Mouse (Mus musculus) midbrain, embryonic 15.5 days (tissue): ENCODE measurements around the gene Lama1. TPM values are rescaled to one million over a fixed set of nuclear protein-coding genes. Genes with fewer than 3 reads are reported as not detected.

Experiments
- ATAC-seq: fragments of 200-750 bp; cut with Nextera tagmentation; replicated peaks from 2 replicates; pipeline ENCODE4 v1.8.0; 2017; ENCODE audit warnings: moderate TSS enrichment
- H3K27ac ChIP-seq: fragments of 300-500 bp; sonication (generic); 2 replicates; pipeline ENCODE4 v1.5.1; 2015; ENCODE audit warnings: mild to moderate bottlenecking, inconsistent platforms
- H3K27me3 ChIP-seq: fragments of 300-500 bp; sonication (generic); replicated peaks from 2 replicates; pipeline ENCODE4 v1.6.1; 2015; ENCODE audit warnings: inconsistent platforms
- H3K36me3 ChIP-seq: fragments of 300-500 bp; sonication (generic); replicated peaks from 2 replicates; pipeline ENCODE4 v1.6.1; 2015; ENCODE audit warnings: inconsistent platforms
- H3K4me1 ChIP-seq: fragments of 300-500 bp; sonication (generic); 2 replicates; pipeline ENCODE4 v1.6.1; 2015; ENCODE audit warnings: inconsistent platforms
- H3K4me2 ChIP-seq: fragments of 300-500 bp; sonication (generic); 2 replicates; pipeline ENCODE4 v1.6.1; 2015; ENCODE audit warnings: inconsistent platforms, mild to moderate bottlenecking, moderate library complexity
- H3K4me3 ChIP-seq: fragments of 300-500 bp; sonication (generic); 2 replicates; pipeline ENCODE4 v1.5.1; 2015; ENCODE audit warnings: mild to moderate bottlenecking, inconsistent platforms
- H3K9ac ChIP-seq: fragments of 300-500 bp; sonication (generic); 2 replicates; pipeline ENCODE4 v1.6.1; 2015; ENCODE audit warnings: mild to moderate bottlenecking, inconsistent platforms
- H3K9me3 ChIP-seq: fragments of 300-500 bp; sonication (generic); 2 replicates; pipeline ENCODE4 v1.6.1; 2016; ENCODE audit warnings: inconsistent platforms
- WGBS: fragments of 180-500 bp; shearing (Covaris S2); methylation state at CpG from one replicate; pipeline ENCODE4 v1.1.7; 2015; ENCODE audit warnings: mixed read lengths; 5-methylcytosine and 5-hydroxymethylcytosine counted together
- polyA plus RNA-seq: library from polyadenylated mRNA; unstranded; fragments of >200 nt; fragmentation: Nextera tagmentation; extraction: Ambion mirVana; gene quantifications from 2 replicates; pipeline ENCODE4 v1.2.1, GENCODE M21; 2015

Gene Lama1
- 6.5 and 8.6 TPM in 2 replicates for polyA plus RNA-seq

DNA sequence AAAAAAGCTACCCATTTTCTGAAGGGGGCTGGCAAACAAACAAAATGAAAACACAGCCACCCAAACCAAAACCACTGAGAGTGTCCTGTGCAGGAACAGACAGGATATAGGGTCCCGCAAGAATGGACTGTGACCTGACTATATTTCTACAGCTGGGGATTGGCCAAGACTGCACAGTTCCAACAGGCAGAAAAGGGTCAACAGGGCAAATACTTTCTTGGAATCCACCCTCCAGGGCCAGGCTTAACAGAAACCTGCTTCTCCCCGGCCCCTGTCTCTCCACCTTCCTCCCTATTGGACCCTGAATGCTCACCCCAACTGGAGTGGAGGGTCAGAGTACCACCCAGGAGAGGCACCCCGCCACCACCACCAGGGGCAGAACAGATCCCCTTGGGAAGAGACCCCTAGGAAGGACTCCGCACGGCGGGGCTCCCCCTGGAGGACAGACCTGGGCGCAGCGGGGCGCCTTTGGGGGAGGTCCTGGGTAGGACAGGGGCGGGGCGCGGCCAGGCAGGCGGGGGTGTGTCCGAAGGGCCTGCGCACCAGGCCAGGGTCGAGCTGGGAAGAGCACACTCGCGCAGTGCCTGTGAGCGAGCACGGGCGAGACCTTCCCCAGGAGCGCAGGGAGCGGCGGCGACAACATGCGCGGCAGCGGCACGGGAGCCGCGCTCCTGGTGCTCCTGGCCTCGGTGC, at the start of gene Lama1:
Gene Lama1 (plus strand): TSS at position 566 of the 693 bp plus-strand sequence.
- ATAC-seq, result peak; percentile 90
- 3% methylated on average over 32 of the region's 32 CpGs for WGBS
- H3K27ac ChIP-seq, result peak within 1 kb of the TSS; percentile 43; the same call in 1 of the 2 replicates
- H3K36me3 ChIP-seq, result no peaks in the 10 kb centered on the region
- peak within 1 kb of the TSS; percentile 99 for H3K4me2 ChIP-seq
- no peaks in the 10 kb centered on the region for H3K9me3 ChIP-seq
- H3K9ac ChIP-seq, result peak within 1 kb of the TSS; percentile 62
- H3K27me3 ChIP-seq, result 0 out of 2 replicates have a peak, but pooled peaks cover 4% of the 10 kb centered on the region
- peak within 1 kb of the TSS; percentile 61 for H3K4me3 ChIP-seq
- peaks cover 20% of the 10 kb centered on the region for H3K4me1 ChIP-seq

GRCm38 (mm10) chr17:67651506-67651905, 45.6 kb upstream of the Lama1 start:
- no peak for ATAC-seq
- Histone ChIP-seq H3K4me2 (no peak overlapping the region), H3K27ac (no peak overlapping the region)

GRCm38 (mm10) chr17:67664299-67664698, 32.8 kb upstream of the Lama1 start:
- Histone ChIP-seq H3K9me3 (no peaks in the 10 kb centered on the region), H3K4me3 (no peak overlapping the region), H3K27ac (no peak overlapping the region), H3K4me1 (no peaks in the 10 kb centered on the region), H3K9ac (no peak overlapping the region), H3K36me3 (no peaks in the 10 kb centered on the region), H3K27me3 (no peaks in the 10 kb centered on the region), H3K4me2 (no peak overlapping the region)
- no peak for ATAC-seq
- WGBS, result 73% methylated on average over 3 of the region's 3 CpGs

More at GRCm38 (mm10) chr17:67651506-67651905, 45.6 kb upstream of the Lama1 start:
- Histone ChIP-seq H3K9ac (no peak overlapping the region), H3K4me1 (no peaks in the 10 kb centered on the region), H3K4me3 (no peak overlapping the region), H3K36me3 (no peaks in the 10 kb centered on the region), H3K9me3 (no peaks in the 10 kb centered on the region), H3K27me3 (no peaks in the 10 kb centered on the region)
- 9% methylated on average over 4 of the region's 4 CpGs for WGBS

GRCm38 (mm10) chr17:67666981-67667380, 30.1 kb upstream of the Lama1 start:
- ATAC-seq, result no peak
- H3K27me3 ChIP-seq, result no peaks in the 10 kb centered on the region
- no peak overlapping the region for H3K4me3 ChIP-seq
- no peak overlapping the region for H3K4me2 ChIP-seq
- H3K4me1 ChIP-seq, result no peaks in the 10 kb centered on the region
- H3K9ac ChIP-seq, result no peak overlapping the region
- H3K36me3 ChIP-seq, result no peaks in the 10 kb centered on the region
- H3K27ac ChIP-seq, result no peak overlapping the region
- WGBS, result 78% methylated on average over 5 of the region's 5 CpGs
- no peaks in the 10 kb centered on the region for H3K9me3 ChIP-seq

DNA sequence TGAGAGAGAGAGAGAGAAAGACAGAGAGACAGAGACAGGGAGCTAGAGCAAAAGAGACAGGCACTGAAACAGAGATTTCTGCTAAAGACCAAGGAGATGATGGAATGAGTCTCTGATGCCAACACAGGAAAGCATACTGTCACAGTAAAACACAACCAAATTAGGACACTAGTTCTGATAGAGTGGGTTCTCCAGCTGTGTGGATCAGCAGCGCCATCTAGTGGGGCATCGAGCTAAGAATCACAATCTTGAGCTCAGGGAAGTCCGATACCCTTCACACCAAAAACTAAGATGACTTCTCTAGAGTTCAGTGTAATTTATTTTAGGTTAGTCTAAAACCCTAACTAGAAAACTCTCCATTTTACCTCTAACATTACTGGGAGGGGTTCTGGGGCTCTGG, 29.1 kb upstream of the Lama1 start:
- H3K4me3 ChIP-seq, result no peak overlapping the region
- no peaks in the 10 kb centered on the region for H3K36me3 ChIP-seq
- H3K4me2 ChIP-seq, result no peak overlapping the region
- WGBS, result 19% methylated on average over 3 of the region's 3 CpGs
- H3K27me3 ChIP-seq, result no peaks in the 10 kb centered on the region
- H3K4me1 ChIP-seq, result no peaks in the 10 kb centered on the region
- no peak overlapping the region for H3K27ac ChIP-seq
- H3K9me3 ChIP-seq, result no peaks in the 10 kb centered on the region
- peak; percentile 37; the same call in 1 of the 2 replicates for ATAC-seq
- no peak overlapping the region for H3K9ac ChIP-seq

GRCm38 (mm10) chr17:67678576-67678975, 18.5 kb upstream of the Lama1 start:
- Histone ChIP-seq H3K36me3 (no peaks in the 10 kb centered on the region), H3K4me3 (no peak overlapping the region), H3K9me3 (no peaks in the 10 kb centered on the region), H3K27ac (no peak overlapping the region), H3K27me3 (no peaks in the 10 kb centered on the region), H3K4me1 (no peaks in the 10 kb centered on the region), H3K4me2 (no peak overlapping the region), H3K9ac (no peak overlapping the region)
- 92% methylated on average over 1 of the region's 1 CpGs for WGBS
- no peak for ATAC-seq

DNA sequence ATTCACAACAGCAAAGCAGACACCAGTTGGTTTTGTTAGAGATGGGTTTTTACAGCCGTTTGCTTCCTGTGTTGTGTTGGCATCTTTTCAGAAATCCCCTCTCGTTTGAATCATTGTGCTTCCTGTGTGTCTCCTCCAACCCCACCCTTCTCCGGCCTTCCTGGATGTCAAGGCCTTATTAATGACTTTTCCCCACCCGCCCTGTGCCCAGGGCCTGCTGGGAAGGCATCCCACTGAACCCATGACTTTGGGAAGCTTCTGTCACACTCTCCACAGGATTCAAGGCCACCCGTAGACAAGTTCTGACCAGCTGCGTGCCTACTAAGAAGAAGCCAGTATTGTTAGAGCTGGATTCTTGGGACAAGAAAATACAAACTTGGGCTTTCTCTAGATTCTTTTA, 16.0 kb upstream of the Lama1 start:
- no peaks in the 10 kb centered on the region for H3K4me1 ChIP-seq
- no peak overlapping the region for H3K4me2 ChIP-seq
- no peaks in the 10 kb centered on the region for H3K27me3 ChIP-seq
- H3K9me3 ChIP-seq, result no peaks in the 10 kb centered on the region
- 74% methylated on average over 6 of the region's 6 CpGs for WGBS
- no peak overlapping the region for H3K27ac ChIP-seq
- H3K4me3 ChIP-seq, result no peak overlapping the region
- no peak overlapping the region for H3K9ac ChIP-seq
- no peaks in the 10 kb centered on the region for H3K36me3 ChIP-seq
- ATAC-seq, result no peak

DNA sequence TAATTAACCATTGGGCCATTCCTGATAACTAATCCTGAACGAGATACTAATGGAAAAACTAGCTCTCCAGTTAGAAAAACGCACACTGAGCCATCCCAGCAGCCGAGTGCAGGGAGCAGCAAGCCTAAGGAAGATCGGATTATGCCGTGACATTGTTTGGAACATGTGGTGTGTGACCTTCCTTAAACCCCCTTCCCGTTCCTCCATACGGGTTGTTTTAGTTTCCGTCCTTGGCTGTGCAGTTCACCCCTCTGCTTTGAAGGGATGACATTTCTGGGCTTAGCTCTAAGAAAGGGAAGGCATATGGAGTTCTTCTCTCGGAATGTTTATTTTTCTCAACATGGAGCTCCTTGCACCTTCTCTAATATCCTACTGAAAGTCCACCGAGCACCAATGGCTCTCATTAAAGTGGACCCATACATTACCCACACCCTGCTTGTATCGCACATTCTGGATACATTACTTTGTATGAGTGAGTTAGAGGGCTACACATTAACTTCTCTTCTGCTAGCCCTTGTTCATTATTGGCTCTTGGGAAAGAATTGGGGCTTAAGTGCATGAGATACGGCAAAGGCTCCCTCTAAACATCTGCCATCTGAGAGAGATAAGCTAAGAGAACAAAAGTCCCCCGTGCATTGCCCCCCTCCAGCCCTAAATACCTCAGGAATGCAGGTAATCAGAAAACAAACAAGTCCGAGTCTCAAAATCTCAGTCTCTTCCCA, 11.9 kb upstream of the Lama1 start:
- H3K9me3 ChIP-seq, result no peaks in the 10 kb centered on the region
- WGBS, result 30% methylated on average over 14 of the region's 14 CpGs
- ATAC-seq, result no peak

DNA sequence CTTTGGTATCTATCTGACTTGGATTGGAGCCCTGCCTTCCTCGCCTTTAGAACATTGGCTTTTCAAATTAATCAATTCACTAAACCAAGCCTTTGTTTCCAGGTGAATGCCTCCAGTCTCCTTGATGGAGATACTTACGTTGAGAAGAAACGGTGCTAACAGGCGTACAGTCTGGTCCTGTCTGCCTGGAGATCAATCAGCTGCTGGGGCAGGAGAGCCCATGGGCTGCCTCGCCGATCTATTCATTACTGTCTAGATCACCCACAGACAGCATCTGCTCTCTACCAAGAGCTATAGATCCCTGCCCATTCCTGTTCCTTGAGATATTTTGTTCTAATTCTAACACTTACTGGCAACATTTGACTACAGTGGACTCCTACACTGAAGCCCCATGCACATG, 9.6 kb upstream of the Lama1 start:
- 33% methylated on average over 6 of the region's 6 CpGs for WGBS
- no peak overlapping the region for H3K27ac ChIP-seq
- no peak overlapping the region for H3K9ac ChIP-seq
- no peaks in the 10 kb centered on the region for H3K4me1 ChIP-seq
- H3K4me2 ChIP-seq, result no peak overlapping the region
- H3K36me3 ChIP-seq, result no peaks in the 10 kb centered on the region
- H3K4me3 ChIP-seq, result no peak overlapping the region
- no peak for ATAC-seq
- no peaks in the 10 kb centered on the region for H3K9me3 ChIP-seq
- no peaks in the 10 kb centered on the region for H3K27me3 ChIP-seq

More for the DNA sequence above, 11.9 kb upstream of the Lama1 start:
- Histone ChIP-seq H3K4me1 (no peaks in the 10 kb centered on the region), H3K4me3 (no peak overlapping the region), H3K9ac (no peak overlapping the region), H3K4me2 (no peak overlapping the region), H3K27ac (no peak overlapping the region), H3K27me3 (no peaks in the 10 kb centered on the region), H3K36me3 (no peaks in the 10 kb centered on the region)

DNA sequence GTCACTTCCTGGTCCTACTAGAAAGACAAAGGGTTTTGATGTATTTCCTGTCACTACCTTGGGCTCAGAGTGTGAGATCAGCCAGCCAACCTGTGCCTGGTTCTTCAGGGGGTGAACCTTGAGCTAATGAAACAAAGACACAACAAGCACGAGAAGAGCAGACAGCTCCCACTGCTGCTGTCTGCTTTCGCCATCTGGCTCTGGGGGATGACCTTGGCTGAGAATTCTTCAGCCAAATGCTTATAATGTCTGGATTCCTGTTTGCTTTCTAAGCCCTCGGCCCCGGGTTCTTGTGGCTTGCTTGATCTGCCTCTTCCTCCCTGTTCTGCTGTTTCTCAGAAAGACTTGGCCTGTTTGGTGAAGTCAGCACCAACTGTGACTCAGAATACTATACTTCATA, 6.4 kb upstream of the Lama1 start:
- Histone ChIP-seq H3K36me3 (no peaks in the 10 kb centered on the region), H3K9me3 (no peaks in the 10 kb centered on the region), H3K4me2 (no peak overlapping the region), H3K27me3 (no peaks in the 10 kb centered on the region), H3K4me3 (no peak overlapping the region), H3K27ac (no peak overlapping the region), H3K9ac (no peak overlapping the region), H3K4me1 (no peaks in the 10 kb centered on the region)
- no peak for ATAC-seq
- 74% methylated on average over 4 of the region's 4 CpGs for WGBS

DNA sequence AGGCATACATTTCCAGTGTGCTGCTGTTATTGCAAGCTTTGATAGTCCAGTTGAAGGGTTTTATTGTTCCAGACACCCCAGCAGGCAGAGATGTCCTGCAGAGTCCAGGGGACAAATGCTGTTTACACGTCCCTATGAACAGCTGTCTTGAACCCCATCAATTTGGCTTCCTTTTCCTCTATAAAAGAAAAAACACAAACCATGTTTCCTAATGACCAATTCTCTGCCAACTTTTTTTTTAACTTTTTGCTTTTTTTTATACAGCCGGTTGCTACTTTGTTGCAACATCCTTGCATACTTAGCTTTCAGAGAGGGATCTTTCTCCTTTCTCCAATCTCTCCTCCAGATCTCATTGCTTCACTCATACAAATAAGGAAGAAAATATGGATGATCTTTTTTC, 4.4 kb upstream of the Lama1 start:
- H3K9me3 ChIP-seq, result no peaks in the 10 kb centered on the region
- H3K36me3 ChIP-seq, result no peaks in the 10 kb centered on the region
- H3K27me3 ChIP-seq, result no peaks in the 10 kb centered on the region
- H3K4me3 ChIP-seq, result no peak overlapping the region
- no peak for ATAC-seq
- H3K9ac ChIP-seq, result no peak overlapping the region
- H3K27ac ChIP-seq, result no peak overlapping the region
- H3K4me1 ChIP-seq, result peaks cover 3% of the 10 kb centered on the region; the same call in 1 of the 2 replicates
- WGBS, result 70% methylated on average over 2 of the region's 2 CpGs
- no peak overlapping the region for H3K4me2 ChIP-seq

DNA sequence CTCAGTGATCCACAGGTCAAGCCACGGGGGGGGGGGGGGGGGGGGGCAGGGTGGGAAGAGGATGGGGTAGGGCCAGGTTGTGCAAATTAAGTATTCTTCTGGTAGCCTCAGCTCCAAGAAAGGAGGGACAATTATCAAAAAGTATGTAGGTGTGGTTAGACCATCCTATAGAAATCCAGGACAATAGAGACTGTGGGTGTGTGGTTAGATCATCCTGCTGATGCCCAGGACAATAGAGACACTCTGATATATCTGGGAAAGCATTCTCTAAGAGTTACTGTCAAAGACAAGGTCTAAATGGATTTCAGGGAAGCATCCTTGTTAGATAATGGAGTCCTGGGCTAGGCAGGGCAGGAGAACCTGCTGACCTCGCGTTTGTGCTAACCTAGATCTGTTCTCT, 3.2 kb upstream of the Lama1 start:
- H3K9me3 ChIP-seq, result no peaks in the 10 kb centered on the region
- WGBS, result 48% methylated on average over 2 of the region's 3 CpGs
- H3K4me1 ChIP-seq, result peaks cover 14% of the 10 kb centered on the region
- H3K36me3 ChIP-seq, result no peaks in the 10 kb centered on the region
- no peak overlapping the region for H3K4me2 ChIP-seq
- no peak overlapping the region for H3K4me3 ChIP-seq
- no peak for ATAC-seq
- H3K27me3 ChIP-seq, result no peaks in the 10 kb centered on the region
- no peak overlapping the region for H3K27ac ChIP-seq
- H3K9ac ChIP-seq, result no peak overlapping the region
